8 mouse cellular contexts compared by ENCODE assay signal in genomic region chr10:67187952-67188351, GRCm38 (mm10).
A peak's percentile ranks its signal among the peaks of the same experiment; 100 is the strongest.
DNase-seq lines count a peak whose midpoint lies in the region; ATAC-seq and TF ChIP-seq lines count a peak whose summit lies in the region.

No protein-coding gene starts in this region.

- peaks cover 96% of the 10 kb centered on the region for H3K79me2 ChIP-seq in C2C12 (ENCODE audit: control insufficient read depth, insufficient read depth)

- WGBS in heart, embryonic 12.5 days: 79% methylated on average over 2 of the region's 2 CpGs
- 97% methylated on average over 2 of the region's 2 CpGs for WGBS in forebrain, embryonic 14.5 days
- 29% methylated on average over 2 of the region's 2 CpGs for WGBS in liver, embryonic 14.5 days (ENCODE audit: insufficient replicate concordance)

- DNase-seq in heart, postnatal 14 days: no peak
- DNase-seq in forebrain, embryonic 14.5 days (ENCODE audit: low spot score): no peak
- DNase-seq in liver, embryonic 14.5 days (ENCODE audit: low read depth in 3 of 3, low spot score in 3 of 3): no peak
- DNase-seq in thymus, postnatal 0 days (ENCODE audit: low spot score): no peak
- no peak for DNase-seq in urinary bladder, postnatal 25 days (ENCODE audit: low spot score)

- TF ChIP-seq CTCF in C2C12 (IDR thresholded peaks at IDR 0.05; ENCODE audit: control insufficient read depth, insufficient read depth, insufficient read length): no peak
- TF ChIP-seq CTCF in liver, embryonic 14.5 days (IDR thresholded peaks at IDR 0.05; ENCODE audit: low read depth): no peak

- H3K4me3 ChIP-seq in heart, embryonic 12.5 days: peak overlapping the region; percentile 50
- H3K4me3 ChIP-seq in C2C12 (ENCODE audit: insufficient read depth, poor library complexity, severe bottlenecking): peak overlapping the region; percentile 51
- H3K4me3 ChIP-seq in forebrain, embryonic 14.5 days (ENCODE audit: low read depth, low read length): peak overlapping the region; percentile 40; the same call in 1 of the 2 replicates
- H3K4me3 ChIP-seq in liver, embryonic 14.5 days (ENCODE audit: insufficient read depth in 1 of 2, low read depth in 2 of 2, low read length in 2 of 2): peak overlapping the region; percentile 3 to 77; a peak in 2 of 4 replicates

- H3K9ac ChIP-seq in heart, embryonic 12.5 days: peak overlapping the region; percentile 45; the same call in 1 of the 2 replicates
- peak overlapping the region; percentile 29; the same call in 1 of the 2 replicates for H3K9ac ChIP-seq in forebrain, embryonic 14.5 days (ENCODE audit: low read length)
- peak overlapping the region; percentile 90 for H3K9ac ChIP-seq in liver, embryonic 14.5 days (replicated peaks)

- TF ChIP-seq EP300 in liver, embryonic 14.5 days (IDR thresholded peaks at IDR 0.05; ENCODE audit: low read depth): no peak

- H3K4me2 ChIP-seq in heart, embryonic 12.5 days: peak overlapping the region; percentile 66
- H3K4me2 ChIP-seq in forebrain, embryonic 14.5 days (ENCODE audit: low read length): peak overlapping the region; percentile 57
- H3K4me2 ChIP-seq in liver, embryonic 14.5 days (ENCODE audit: low read depth): peak overlapping the region; percentile 83

- no peak overlapping the region for H3ac ChIP-seq in C2C12 (ENCODE audit: control insufficient read depth, insufficient read length, low read depth)

- intact Hi-C loops in heart, postnatal 14 days (cut with DNase I): loop anchor here (5.0 kb wide), 4 partner anchors 61 to 281 kb away; no protein-coding TSS in a partner anchor

- H3K4me1 ChIP-seq in heart, embryonic 12.5 days (replicated peaks): peaks cover 15% of the 10 kb centered on the region
- peaks cover 20% of the 10 kb centered on the region for H3K4me1 ChIP-seq in forebrain, embryonic 14.5 days (ENCODE audit: control insufficient read depth, insufficient read depth, low read length)
- peaks cover 11 to 14% of the 10 kb centered on the region in 2 experiments for H3K4me1 ChIP-seq in liver, embryonic 14.5 days (replicated peaks; ENCODE audit: control insufficient read depth in 2 of 2, insufficient read depth in 2 of 2, low read length in 1 of 2)

- peaks cover 10% of the 10 kb centered on the region for H3K36me3 ChIP-seq in heart, embryonic 12.5 days
- H3K36me3 ChIP-seq in C2C12 (ENCODE audit: control insufficient read depth, insufficient read depth): peaks cover 30% of the 10 kb centered on the region
- H3K36me3 ChIP-seq in forebrain, embryonic 14.5 days (ENCODE audit: control insufficient read depth, insufficient read depth, low read length): no peaks in the 10 kb centered on the region
- no peaks in the 10 kb centered on the region; the same call in 1 of the 2 replicates for H3K36me3 ChIP-seq in liver, embryonic 14.5 days (replicated peaks; ENCODE audit: control insufficient read depth, insufficient read depth, low read depth)

- H3K27ac ChIP-seq in heart, embryonic 12.5 days (ENCODE audit: poor library complexity, severe bottlenecking): no peak overlapping the region
- no peak overlapping the region for H3K27ac ChIP-seq in forebrain, embryonic 14.5 days (ENCODE audit: low read depth, low read length)
- no peak overlapping the region for H3K27ac ChIP-seq in liver, embryonic 14.5 days

- ATAC-seq in heart, embryonic 12.5 days (ENCODE audit: insufficient number of reproducible peaks, low FRiP score): no peak
- no peak for ATAC-seq in forebrain, embryonic 14.5 days
- no peak for ATAC-seq in liver, embryonic 14.5 days (ENCODE audit: insufficient read depth)
- ATAC-seq in megakaryocyte progenitor cell, adult 5-6 weeks (replicated peaks; ENCODE audit: poor library complexity): no peak

- H3K27me3 ChIP-seq in heart, embryonic 12.5 days (replicated peaks): no peaks in the 10 kb centered on the region
- H3K27me3 ChIP-seq in C2C12 (ENCODE audit: control insufficient read depth, insufficient read depth, insufficient read length): no peaks in the 10 kb centered on the region
- no peaks in the 10 kb centered on the region for H3K27me3 ChIP-seq in forebrain, embryonic 14.5 days (replicated peaks; ENCODE audit: control insufficient read depth, insufficient read depth, low read length)
- H3K27me3 ChIP-seq in liver, embryonic 14.5 days (ENCODE audit: control insufficient read depth, insufficient read depth, low read length): no peaks in the 10 kb centered on the region

- peaks cover 3% of the 10 kb centered on the region; the same call in 1 of the 2 replicates for H3K9me3 ChIP-seq in heart, embryonic 12.5 days (replicated peaks)
- no peaks in the 10 kb centered on the region for H3K9me3 ChIP-seq in forebrain, embryonic 14.5 days (replicated peaks; ENCODE audit: control insufficient read depth, low read length)
- H3K9me3 ChIP-seq in liver, embryonic 14.5 days (ENCODE audit: control insufficient read depth, low read length): no peaks in the 10 kb centered on the region

- peaks cover 77% of the 10 kb centered on the region for H3K79me3 ChIP-seq in C2C12 (ENCODE audit: low read depth)

TF ChIP-seq in C2C12, 6 proteins besides CTCF, POLR2A, EP300 and RAD21:
- TF ChIP-seq USF1 (IDR thresholded peaks at IDR 0.05; ENCODE audit: low read depth): no peak
- no peak for TF ChIP-seq MAX (IDR thresholded peaks at IDR 0.05)
- no peak for TF ChIP-seq FOSL1 (IDR thresholded peaks at IDR 0.05; ENCODE audit: insufficient read depth, low read length, poor library complexity, severe bottlenecking)
- TF ChIP-seq CEBPB (IDR thresholded peaks at IDR 0.05; ENCODE audit: low read depth): no peak
- TF ChIP-seq MYOG (IDR thresholded peaks at IDR 0.05; ENCODE audit: control insufficient read depth, extremely low read depth, insufficient read length): no peak
TF ChIP-seq in C2C12: peak in this region for 0.

Comparison
In these comparisons a context has a peak if more than half of its experiments do, and no peak if none do; other contexts are left out.
1. H3K9ac ChIP-seq: peak in every context shown above with its lines; median percentile 90 in liver, embryonic 14.5 days; 45 in heart, embryonic 12.5 days; 29 in forebrain, embryonic 14.5 days.